Mouse (Mus musculus) hindbrain, embryonic 15.5 days (tissue): ENCODE measurements around the gene Ccdc106. TPM values are rescaled to one million over a fixed set of nuclear protein-coding genes. Genes with fewer than 3 reads are reported as not detected.

Experiments used
- polyA plus RNA-seq: library from polyadenylated mRNA; unstranded; fragments of >200 nt; fragmentation: Nextera tagmentation; extraction: Ambion mirVana; gene quantifications from 2 replicates; pipeline ENCODE4 v1.2.1, GENCODE M21; 2015

Ccdc106 gene
- polyA plus RNA-seq, 1 experiment from 2014 or later: 65.2 TPM

Other genes starting within 250 kb of the Ccdc106 start
- not detected in 2 replicates for gene Fam71e2, start 249.3 kb upstream of the Ccdc106 start, polyA plus RNA-seq
- 0.87 and 1.1 TPM in 2 replicates for gene Il11, start 237.7 kb upstream of the Ccdc106 start, polyA plus RNA-seq
- not detected in 2 replicates for gene Tmem190, start 237.6 kb upstream of the Ccdc106 start, polyA plus RNA-seq
- gene Tmem238, start 230.9 kb upstream of the Ccdc106 start, polyA plus RNA-seq: 5.9 and 6.3 TPM in 2 replicates
- 212 and 228 TPM in 2 replicates for gene Rpl28, start 227.7 kb upstream of the Ccdc106 start, polyA plus RNA-seq
- 269 and 295 TPM in 2 replicates for gene Ube2s, start 208.0 kb upstream of the Ccdc106 start, polyA plus RNA-seq
- gene Shisa7, start 175.9 kb upstream of the Ccdc106 start, polyA plus RNA-seq: 10.8 and 12.8 TPM in 2 replicates
- gene Isoc2b, start 150.3 kb upstream of the Ccdc106 start, polyA plus RNA-seq: 3.2 and 4.1 TPM in 2 replicates
- gene Isoc2a, start 143.4 kb upstream of the Ccdc106 start, polyA plus RNA-seq: 0.75 and 0.77 TPM in 2 replicates
- 0.45 and 0.47 TPM in 2 replicates for gene Gm36210, start 114.0 kb upstream of the Ccdc106 start, polyA plus RNA-seq
- gene Zfp628, start 105.3 kb upstream of the Ccdc106 start, polyA plus RNA-seq: 3.5 and 4.2 TPM in 2 replicates
- 35.3 and 35.8 TPM in 2 replicates for gene Nat14, start 98.5 kb upstream of the Ccdc106 start, polyA plus RNA-seq
- gene Ssc5d, start 94.8 kb upstream of the Ccdc106 start, polyA plus RNA-seq: 1.2 and 1.3 TPM in 2 replicates
- 0.12 and 0.18 TPM in 2 replicates for gene Sbk2, start 56.1 kb upstream of the Ccdc106 start, polyA plus RNA-seq
- gene Sbk3, start 49.4 kb upstream of the Ccdc106 start, polyA plus RNA-seq: 0.49 and 0.62 TPM in 2 replicates
- gene Zfp579, start 24.4 kb upstream of the Ccdc106 start, polyA plus RNA-seq: 60.3 and 66.8 TPM in 2 replicates
- 8.1 and 9.2 TPM in 2 replicates for gene Zfp524, start 6.1 kb upstream of the Ccdc106 start, polyA plus RNA-seq
- gene Fiz1, start 5.9 kb upstream of the Ccdc106 start, polyA plus RNA-seq: 41.9 and 44.6 TPM in 2 replicates
- gene Gm44973, start 5.1 kb upstream of the Ccdc106 start, polyA plus RNA-seq: 1.2 TPM in 1 of 2 replicates, not detected in the other
- gene Zfp865, start 177 bp upstream of the Ccdc106 start, polyA plus RNA-seq: 6.0 and 7.5 TPM in 2 replicates
- not detected in 2 replicates for gene 4632433K11Rik, start 13.6 kb downstream of the Ccdc106 start, polyA plus RNA-seq
- 7.8 and 9.3 TPM in 2 replicates for gene Zfp784, start 17.9 kb downstream of the Ccdc106 start, polyA plus RNA-seq
- gene Zfp580, start 31.0 kb downstream of the Ccdc106 start, polyA plus RNA-seq: 90.6 and 113 TPM in 2 replicates
- 99.8 and 101 TPM in 2 replicates for gene U2af2, start 41.6 kb downstream of the Ccdc106 start, polyA plus RNA-seq
- 105 and 118 TPM in 2 replicates for gene Epn1, start 59.7 kb downstream of the Ccdc106 start, polyA plus RNA-seq
- not detected in 2 replicates for gene Rfpl4, start 96.4 kb downstream of the Ccdc106 start, polyA plus RNA-seq
- 0.31 and 1.0 TPM in 2 replicates for gene Rasl2-9, start 105.4 kb downstream of the Ccdc106 start, polyA plus RNA-seq
- gene Vmn1r55, start 129.1 kb downstream of the Ccdc106 start, polyA plus RNA-seq: not detected in 2 replicates
- gene Vmn1r56, start 176.2 kb downstream of the Ccdc106 start, polyA plus RNA-seq: not detected in 2 replicates
- gene Vmn1r57, start 197.9 kb downstream of the Ccdc106 start, polyA plus RNA-seq: not detected in 2 replicates